Mouse (Mus musculus) E14TG2a.4 (cell line): Measurements from ENCODE around the gene Mcm5.

Source experiments
- H3K27me3 ChIP-seq: 2 replicates; pipeline ENCODE4 v1.6.1; 2014; ENCODE audit warnings: low read length, control low read depth; ENCODE audit not compliant: insufficient read depth
- H3K36me3 ChIP-seq: 2 replicates; pipeline ENCODE4 v1.6.1; 2014; ENCODE audit warnings: low read length, control low read depth; ENCODE audit not compliant: insufficient read depth
- H3K4me1 ChIP-seq: replicated peaks from 2 replicates; pipeline ENCODE4 v1.6.1; 2014; ENCODE audit warnings: low read depth, low read length, control low read depth
- H3K4me3 ChIP-seq: replicated peaks from 2 replicates; pipeline ENCODE4 v1.5.1; 2014; ENCODE audit warnings: mild to moderate bottlenecking, low read length
- H3K9me3 ChIP-seq: 2 replicates; pipeline ENCODE4 v1.6.1; 2014; ENCODE audit warnings: low read length, control low read depth
- CTCF ChIP-seq: conservative IDR thresholded peaks from 2 replicates; pipeline ENCODE4 v1.5.1; 2014; ENCODE audit warnings: low read length
- NANOG ChIP-seq: IDR thresholded peaks from 2 replicates; pipeline ENCODE4 v1.6.1; 2014; ENCODE audit warnings: borderline replicate concordance, low read length, mixed read lengths
- POU5F1 ChIP-seq: IDR thresholded peaks from 2 replicates; pipeline ENCODE4 v1.6.1; 2014; ENCODE audit warnings: low read length, borderline replicate concordance

Gene Mcm5

GRCm38 (mm10) chr8:75109236-75109967 lies at the start of gene Mcm5:
Mcm5 (plus strand) TSS chr8:75109569.
- Histone ChIP-seq H3K9me3 (no peaks in the 10 kb centered on the region), H3K4me3 (peak within 1 kb of the TSS; percentile 99), H3K27me3 (no peaks in the 10 kb centered on the region), H3K4me1 (peaks cover 64% of the 10 kb centered on the region), H3K36me3 (peaks cover 47% of the 10 kb centered on the region)
- TF ChIP-seq POU5F1: no peak
- TF ChIP-seq NANOG: no peak
- no peak for TF ChIP-seq CTCF

GRCm38 (mm10) chr8:75060022-75060421 lies 49.3 kb upstream of the Mcm5 start:
- TF ChIP-seq NANOG (no peak), CTCF (no peak), POU5F1 (no peak)
- H3K9me3 ChIP-seq: no peaks in the 10 kb centered on the region
- peaks cover 95% of the 10 kb centered on the region for H3K36me3 ChIP-seq
- peaks cover 7% of the 10 kb centered on the region for H3K4me1 ChIP-seq
- H3K4me3 ChIP-seq: no peak overlapping the region
- no peaks in the 10 kb centered on the region for H3K27me3 ChIP-seq

- Histone ChIP-seq H3K36me3 (peaks cover 96% of the 10 kb centered on the region), H3K27me3 (no peaks in the 10 kb centered on the region), H3K4me1 (no peaks in the 10 kb centered on the region), H3K9me3 (no peaks in the 10 kb centered on the region), H3K4me3 (no peak overlapping the region)
- TF ChIP-seq POU5F1 (no peak), CTCF (no peak), NANOG (no peak)
Measured at GRCm38 (mm10) chr8:75060815-75061214, 48.6 kb upstream of the Mcm5 start.

- no peaks in the 10 kb centered on the region for H3K9me3 ChIP-seq
- H3K4me3 ChIP-seq: no peak overlapping the region
- H3K4me1 ChIP-seq: no peaks in the 10 kb centered on the region
- TF ChIP-seq NANOG: no peak
- no peak for TF ChIP-seq CTCF
- TF ChIP-seq POU5F1: no peak
- H3K27me3 ChIP-seq: no peaks in the 10 kb centered on the region
- H3K36me3 ChIP-seq: peaks cover 94% of the 10 kb centered on the region
Measured at GRCm38 (mm10) chr8:75063290-75063689, 46.1 kb upstream of the Mcm5 start.

GRCm38 (mm10) chr8:75064790-75065189 lies 44.6 kb upstream of the Mcm5 start:
- no peak overlapping the region for H3K4me3 ChIP-seq
- no peaks in the 10 kb centered on the region for H3K4me1 ChIP-seq
- H3K27me3 ChIP-seq: no peaks in the 10 kb centered on the region
- H3K36me3 ChIP-seq: peaks cover 83% of the 10 kb centered on the region
- no peaks in the 10 kb centered on the region for H3K9me3 ChIP-seq
- TF ChIP-seq CTCF (no peak), NANOG (no peak), POU5F1 (no peak)

- H3K36me3 ChIP-seq: peaks cover 63% of the 10 kb centered on the region
- H3K4me1 ChIP-seq: peaks cover 9% of the 10 kb centered on the region
- H3K4me3 ChIP-seq: no peak overlapping the region
- no peaks in the 10 kb centered on the region for H3K9me3 ChIP-seq
- H3K27me3 ChIP-seq: no peaks in the 10 kb centered on the region
- TF ChIP-seq POU5F1: no peak
- TF ChIP-seq CTCF: no peak
- no peak for TF ChIP-seq NANOG
Measured at GRCm38 (mm10) chr8:75067287-75067686, 42.1 kb upstream of the Mcm5 start.

- Histone ChIP-seq H3K9me3 (no peaks in the 10 kb centered on the region), H3K36me3 (peaks cover 35% of the 10 kb centered on the region), H3K27me3 (peaks cover 3% of the 10 kb centered on the region; the same call in 1 of the 2 replicates), H3K4me1 (peaks cover 9% of the 10 kb centered on the region), H3K4me3 (no peak overlapping the region)
- TF ChIP-seq POU5F1 (no peak), NANOG (no peak), CTCF (no peak)
Measured at GRCm38 (mm10) chr8:75070297-75070696, 39.1 kb upstream of the Mcm5 start.

GRCm38 (mm10) chr8:75071627-75072346 lies 37.6 kb upstream of the Mcm5 start:
- peaks cover 9% of the 10 kb centered on the region for H3K4me1 ChIP-seq
- TF ChIP-seq CTCF (peak; percentile 55), POU5F1 (no peak)
- peaks cover 3% of the 10 kb centered on the region; the same call in 1 of the 2 replicates for H3K27me3 ChIP-seq
- H3K36me3 ChIP-seq: peaks cover 22% of the 10 kb centered on the region
- no peak overlapping the region for H3K4me3 ChIP-seq
- H3K9me3 ChIP-seq: no peaks in the 10 kb centered on the region

GRCm38 (mm10) chr8:75074876-75075275 lies 34.5 kb upstream of the Mcm5 start:
- Histone ChIP-seq H3K4me3 (no peak overlapping the region), H3K9me3 (peaks cover 6% of the 10 kb centered on the region; the same call in 1 of the 2 replicates), H3K27me3 (peaks cover 3% of the 10 kb centered on the region; the same call in 1 of the 2 replicates), H3K36me3 (peaks cover 5% of the 10 kb centered on the region; the same call in 1 of the 2 replicates), H3K4me1 (peaks cover 9% of the 10 kb centered on the region)
- TF ChIP-seq POU5F1: no peak
- no peak for TF ChIP-seq CTCF
- TF ChIP-seq NANOG: no peak
